Mouse (Mus musculus) midbrain, postnatal 0 days (tissue): ENCODE measurements around the gene Sema4a. TPM values are rescaled to one million over a fixed set of nuclear protein-coding genes. Genes with fewer than 3 reads are reported as not detected.

Experiments
- ATAC-seq: fragments of 200-750 bp; cut with Nextera tagmentation; 2 replicates; pipeline ENCODE4 v1.8.0; 2017; ENCODE audit warnings: moderate number of reproducible peaks, mild to moderate bottlenecking, moderate TSS enrichment, moderate library complexity; ENCODE audit not compliant: low FRiP score
- DNase-seq: peaks from one replicate; pipeline ENCODE4 v3.0.0-alpha.2; 2015; ENCODE audit warnings: low spot score
- H3K27ac ChIP-seq: fragments of 300-500 bp; sonication (generic); 2 replicates; pipeline ENCODE4 v1.5.1; 2014; ENCODE audit warnings: low read depth, mild to moderate bottlenecking, low read length, mixed read lengths
- H3K27me3 ChIP-seq: fragments of 300-500 bp; sonication (generic); 2 replicates; pipeline ENCODE4 v1.6.1; 2014; ENCODE audit warnings: low read length, control low read depth, mixed read lengths; ENCODE audit not compliant: insufficient read depth
- H3K36me3 ChIP-seq: fragments of 300-500 bp; sonication (generic); 2 replicates; pipeline ENCODE4 v1.6.1; 2014; ENCODE audit warnings: low read length, control low read depth, mixed read lengths; ENCODE audit not compliant: insufficient read depth
- H3K4me1 ChIP-seq: fragments of 300-500 bp; sonication (generic); 2 replicates; pipeline ENCODE4 v1.6.1; 2014; ENCODE audit warnings: mild to moderate bottlenecking, control low read depth, antibody characterized with exemption, low read length, mixed read lengths; ENCODE audit not compliant: insufficient read depth
- H3K4me2 ChIP-seq: fragments of 300-500 bp; sonication (generic); 2 replicates; pipeline ENCODE4 v1.6.1; 2014; ENCODE audit warnings: low read depth, mild to moderate bottlenecking, low read length, mixed read lengths; ENCODE audit not compliant: poor library complexity, severe bottlenecking
- H3K4me3 ChIP-seq: fragments of 300-500 bp; sonication (generic); 2 replicates; pipeline ENCODE4 v1.5.1; 2014; ENCODE audit warnings: low read depth, mild to moderate bottlenecking, low read length, moderate library complexity
- H3K9ac ChIP-seq: fragments of 300-500 bp; sonication (generic); replicated peaks from 2 replicates; pipeline ENCODE4 v1.6.1; 2014; ENCODE audit warnings: mild to moderate bottlenecking, low read length, moderate library complexity, mixed read lengths; ENCODE audit not compliant: poor library complexity, severe bottlenecking
- H3K9me3 ChIP-seq: fragments of 300-500 bp; sonication (generic); 2 replicates; pipeline ENCODE4 v1.6.1; 2016; ENCODE audit warnings: low read length, control low read depth
- CTCF ChIP-seq: IDR thresholded peaks from 2 replicates; pipeline ENCODE4 v1.5.1; 2016; ENCODE audit warnings: antibody characterized with exemption, mild to moderate bottlenecking
- WGBS: fragments of 180-500 bp; shearing (Covaris S2); extraction: QIAGEN DNeasy Blood & Tissue Kit; methylation state at CpG from one replicate; pipeline ENCODE4 v1.1.7; 2014; 5-methylcytosine and 5-hydroxymethylcytosine counted together
- polyA plus RNA-seq: library from polyadenylated mRNA; unstranded; fragments of >200 nt; fragmentation: Nextera tagmentation; extraction: Ambion mirVana; gene quantifications from 2 replicates; pipeline ENCODE4 v1.2.1, GENCODE M21; 2015
- total RNA-seq: library from RNA; depleted of rRNA; stranded (reverse); fragments of >200 nt; gene quantifications from 2 replicates; pipeline ENCODE4 v1.2.3, GENCODE M21; 2014

Sema4a gene
- total and polyA plus RNA-seq, 2 experiments from 2014 or later: 42.1 to 62.0 TPM

- Histone ChIP-seq H3K9ac (no peak overlapping the region), H3K4me3 (no peak overlapping the region), H3K9me3 (no peaks in the 10 kb centered on the region), H3K4me2 (no peak overlapping the region), H3K27me3 (no peaks in the 10 kb centered on the region), H3K36me3 (no peaks in the 10 kb centered on the region), H3K27ac (no peak overlapping the region), H3K4me1 (no peaks in the 10 kb centered on the region)
- DNase-seq (peak; percentile 93), ATAC-seq (peak; percentile 80)
- TF ChIP-seq CTCF: peak; percentile 94
- 28% methylated on average over 16 of the region's 16 CpGs for WGBS
Measured at GRCm38 (mm10) chr3:88467116-88467824, 6.3 kb upstream of the Sema4a start.

GRCm38 (mm10) chr3:88465127-88465526 lies 4.1 kb upstream of the Sema4a start:
- Histone ChIP-seq H3K9ac (no peak overlapping the region), H3K27me3 (no peaks in the 10 kb centered on the region), H3K27ac (no peak overlapping the region), H3K36me3 (no peaks in the 10 kb centered on the region), H3K4me2 (no peak overlapping the region), H3K9me3 (no peaks in the 10 kb centered on the region), H3K4me3 (no peak overlapping the region), H3K4me1 (no peaks in the 10 kb centered on the region)
- ATAC-seq (no peak), DNase-seq (no peak)
- WGBS: 89% methylated on average over 2 of the region's 2 CpGs
- no peak for TF ChIP-seq CTCF

DNA sequence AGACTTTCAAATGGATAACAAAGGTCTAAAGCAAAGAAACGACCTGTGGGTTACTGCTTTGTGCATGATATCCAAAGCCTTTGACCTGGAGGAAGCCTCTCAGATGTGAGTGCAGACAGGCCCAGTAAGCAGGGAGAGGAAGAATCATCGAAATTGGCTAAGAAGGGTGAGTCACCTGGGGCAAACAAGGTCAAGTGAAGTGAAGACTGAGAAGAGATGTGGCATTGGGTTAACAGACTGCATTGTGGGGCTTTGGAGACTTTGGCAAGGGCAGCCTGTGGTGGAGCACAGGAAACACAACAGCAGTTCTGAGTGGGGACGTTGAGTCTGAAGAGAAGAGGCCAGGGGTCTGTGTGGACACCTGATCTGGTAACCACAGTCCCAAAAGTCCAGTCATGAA lies 3.4 kb upstream of the Sema4a start:
- no peak overlapping the region for H3K9ac ChIP-seq
- DNase-seq (no peak), ATAC-seq (no peak)
- no peaks in the 10 kb centered on the region for H3K9me3 ChIP-seq
- 50% methylated on average over 3 of the region's 3 CpGs for WGBS
- H3K27me3 ChIP-seq: no peaks in the 10 kb centered on the region
- no peak overlapping the region for H3K4me2 ChIP-seq
- TF ChIP-seq CTCF: no peak
- no peaks in the 10 kb centered on the region for H3K4me1 ChIP-seq
- no peaks in the 10 kb centered on the region for H3K36me3 ChIP-seq
- no peak overlapping the region for H3K4me3 ChIP-seq
- H3K27ac ChIP-seq: no peak overlapping the region

DNA sequence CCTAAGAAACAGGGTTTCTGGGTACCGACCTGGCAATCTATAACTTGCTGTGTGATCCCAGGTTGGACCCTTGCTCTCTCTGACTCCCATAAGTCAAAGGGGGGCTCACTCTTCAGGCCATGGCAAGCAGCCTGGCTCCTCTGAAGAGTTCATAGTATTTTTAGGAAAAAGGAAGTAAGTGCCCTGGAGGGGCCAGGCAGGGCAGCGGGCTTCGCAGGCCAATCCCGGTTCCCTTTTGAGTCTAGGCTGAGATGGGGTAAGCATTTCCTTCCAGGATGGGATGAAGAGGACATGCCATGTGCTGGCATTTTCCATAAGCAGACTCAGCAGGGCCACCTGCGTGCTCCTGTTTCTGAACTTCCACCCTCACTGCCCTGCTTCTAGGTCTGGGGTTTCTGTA lies 953 bp downstream of the Sema4a start:
- no peak for DNase-seq
- H3K4me3 ChIP-seq: no peak overlapping the region
- no peak overlapping the region for H3K4me2 ChIP-seq
- H3K36me3 ChIP-seq: no peaks in the 10 kb centered on the region
- no peak for TF ChIP-seq CTCF
- H3K9ac ChIP-seq: no peak overlapping the region
- H3K27me3 ChIP-seq: no peaks in the 10 kb centered on the region
- 81% methylated on average over 5 of the region's 5 CpGs for WGBS
- peak overlapping the region; percentile 13; the same call in 1 of the 2 replicates for H3K27ac ChIP-seq
- H3K4me1 ChIP-seq: peaks cover 12% of the 10 kb centered on the region
- H3K9me3 ChIP-seq: no peaks in the 10 kb centered on the region
- no peak for ATAC-seq

- 0% methylated on average over 14 of the region's 14 CpGs for WGBS
- Histone ChIP-seq H3K27ac (peak overlapping the region; percentile 79), H3K27me3 (no peaks in the 10 kb centered on the region), H3K9ac (peak overlapping the region; percentile 42), H3K9me3 (no peaks in the 10 kb centered on the region), H3K36me3 (peaks cover 6% of the 10 kb centered on the region), H3K4me1 (peaks cover 12% of the 10 kb centered on the region), H3K4me3 (peak overlapping the region; percentile 52), H3K4me2 (peak overlapping the region; percentile 78)
- ATAC-seq: peak; percentile 75
- peak; percentile 61 for TF ChIP-seq CTCF
- peak; percentile 67 for DNase-seq
Measured at GRCm38 (mm10) chr3:88458778-88459219, 2.2 kb downstream of the Sema4a start.

DNA sequence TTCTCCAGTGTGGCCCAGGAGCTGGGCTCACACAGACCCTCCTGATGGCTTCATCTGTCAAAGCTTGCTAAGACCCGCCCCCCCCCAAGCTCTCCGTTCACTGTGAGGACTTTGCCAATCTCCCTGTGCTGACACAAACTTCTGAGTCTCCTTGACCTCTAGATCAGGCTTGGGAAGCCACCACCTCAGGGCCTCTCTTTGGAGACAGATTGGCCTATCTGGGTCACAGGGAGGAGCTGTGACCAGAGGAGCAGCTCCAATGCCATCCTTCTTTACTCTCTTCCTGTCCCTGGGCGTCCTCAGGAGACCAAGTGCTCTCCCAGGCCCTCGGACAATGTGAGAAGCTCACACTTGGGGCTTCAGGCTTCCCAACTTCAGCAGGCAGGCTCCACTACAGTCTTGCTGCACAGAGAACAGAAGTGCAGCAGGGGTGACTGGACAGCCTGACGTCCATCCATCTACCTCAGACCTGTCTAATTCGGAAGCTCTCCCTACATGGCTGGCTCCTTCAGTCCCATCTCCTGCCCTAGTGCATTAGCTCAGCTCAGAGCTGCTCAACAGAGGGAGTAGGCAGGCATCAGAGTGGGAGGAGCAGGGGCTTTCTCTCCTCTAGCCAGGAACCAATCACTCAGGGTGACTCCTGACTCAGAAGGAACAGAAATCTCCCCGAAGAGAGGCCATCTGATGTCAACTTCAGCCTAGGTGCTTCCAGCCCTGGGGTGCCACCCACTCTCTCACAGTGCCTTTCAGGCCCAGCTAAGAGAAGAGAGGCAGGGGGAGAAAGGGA lies 4.0 kb downstream of the Sema4a start:
- Histone ChIP-seq H3K9me3 (no peaks in the 10 kb centered on the region), H3K27ac (peak overlapping the region; percentile 48; the same call in 1 of the 2 replicates), H3K36me3 (peaks cover 23% of the 10 kb centered on the region), H3K4me3 (peak overlapping the region; percentile 52), H3K4me1 (peaks cover 12% of the 10 kb centered on the region), H3K4me2 (peak overlapping the region; percentile 78), H3K9ac (peak overlapping the region; percentile 42), H3K27me3 (no peaks in the 10 kb centered on the region)
- 70% methylated on average over 7 of the region's 7 CpGs for WGBS
- ATAC-seq (no peak), DNase-seq (no peak)
- no peak for TF ChIP-seq CTCF
